Mouse (Mus musculus) macrophage (primary cell): ENCODE results near the gene Vpreb2. TPM values are rescaled to one million over a fixed set of nuclear protein-coding genes. Genes with fewer than 3 reads are reported as not detected.
"Not testable (repeated sequence)": the region's sequence is repeated elsewhere in the genome, so short reads cannot be mapped to it uniquely, and the experiment has no call there.

ENCODE experiments used
- H3K27ac ChIP-seq: fragments of 350-480 bp; formaldehyde crosslinking; 2 replicates; pipeline ENCODE4 v1.9.0; 2021
- H3K36me3 ChIP-seq: fragments of 350-480 bp; formaldehyde crosslinking; 2 replicates; pipeline ENCODE4 v1.9.0; 2021; ENCODE audit errors: inconsistent target
- H3K4me3 ChIP-seq: fragments of 350-480 bp; formaldehyde crosslinking; 2 replicates; pipeline ENCODE4 v1.9.0; 2021; ENCODE audit errors: inconsistent target
- H3K79me2 ChIP-seq: fragments of 350-480 bp; formaldehyde crosslinking; 2 replicates; pipeline ENCODE4 v1.9.0; 2021; ENCODE audit errors: inconsistent target
- WGBS: methylation state at CpG from one replicate; pipeline ENCODE4 v1.1.7; 2026; ENCODE audit warnings: inconsistent platforms; ENCODE audit not compliant: missing documents; 5-methylcytosine and 5-hydroxymethylcytosine counted together
- polyA plus RNA-seq: library from polyadenylated mRNA; stranded (reverse); fragments of 250-400 nt; gene quantifications from 3 replicates; pipeline ENCODE4 v1.2.4, GENCODE M21; 2018; ENCODE audit warnings: inconsistent platforms

Vpreb2 gene
- polyA plus RNA-seq, 1 experiment from 2014 or later = not detected

GRCm38 (mm10) chr16:17962091-17962490, 18.1 kb upstream of the Vpreb2 start:
- no peaks in the 10 kb centered on the region for H3K79me2 ChIP-seq
- no peak overlapping the region for H3K27ac ChIP-seq
- WGBS = 87% methylated on average over 7 of the region's 7 CpGs
- no peak overlapping the region for H3K4me3 ChIP-seq
- no peaks in the 10 kb centered on the region for H3K36me3 ChIP-seq

- Histone ChIP-seq H3K27ac (no peak overlapping the region), H3K79me2 (no peaks in the 10 kb centered on the region), H3K4me3 (no peak overlapping the region), H3K36me3 (no peaks in the 10 kb centered on the region)
- WGBS = 78% methylated on average over 5 of the region's 5 CpGs
These were observed 8.4 kb upstream of the Vpreb2 start for GRCm38 (mm10) chr16:17971853-17972252.

DNA sequence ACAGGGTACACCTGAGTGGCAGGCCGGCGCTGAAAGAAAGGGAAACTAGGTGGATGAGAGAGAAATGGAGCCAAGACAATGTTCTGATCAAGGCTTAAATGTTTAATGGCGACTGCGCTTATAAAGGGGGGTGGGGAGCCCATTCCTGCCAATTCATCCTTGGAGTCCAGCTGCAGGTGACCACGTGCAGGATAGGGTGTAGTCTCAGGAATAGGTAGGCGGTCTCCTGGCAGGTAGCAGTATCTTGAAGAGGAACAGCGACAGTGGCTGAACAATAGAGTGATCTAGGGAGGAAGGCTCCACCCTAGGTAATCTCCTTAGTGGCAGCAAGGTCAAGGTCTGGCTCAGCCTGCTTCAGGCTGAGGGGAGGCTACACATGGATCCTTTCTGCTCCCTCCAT, 2.4 kb upstream of the Vpreb2 start:
- H3K27ac ChIP-seq, H3K36me3 ChIP-seq, H3K4me3 ChIP-seq, H3K79me2 ChIP-seq: not testable (repeated sequence)
- WGBS = 86% methylated on average over 7 of the region's 7 CpGs

GRCm38 (mm10) chr16:17983201-17983600, 3.0 kb downstream of the Vpreb2 start:
- 93% methylated on average over 2 of the region's 2 CpGs for WGBS
- Histone ChIP-seq H3K4me3 (no peak overlapping the region), H3K27ac (no peak overlapping the region), H3K79me2 (no peaks in the 10 kb centered on the region), H3K36me3 (no peaks in the 10 kb centered on the region)

DNA sequence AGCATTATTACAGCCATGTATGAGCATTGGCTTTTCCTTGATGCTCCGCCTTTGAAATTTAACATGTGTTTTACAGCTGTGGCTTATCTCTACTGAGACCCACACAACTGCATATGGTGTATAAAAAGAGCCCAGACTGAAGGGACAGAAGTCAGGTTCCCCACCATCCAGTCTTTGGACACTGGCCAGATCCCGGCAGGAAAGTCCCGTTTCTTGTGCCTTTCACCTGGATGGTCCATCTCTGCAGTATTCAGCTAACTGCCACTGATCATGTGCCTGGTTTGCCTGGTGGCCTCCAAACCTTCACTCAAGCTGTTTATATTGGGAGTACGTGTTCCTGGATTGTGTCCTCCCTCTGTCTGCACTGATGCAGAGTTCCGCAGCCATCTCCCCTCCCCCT, 4.0 kb downstream of the Vpreb2 start:
- Histone ChIP-seq H3K79me2 (no peaks in the 10 kb centered on the region), H3K27ac (no peak overlapping the region), H3K4me3 (no peak overlapping the region), H3K36me3 (no peaks in the 10 kb centered on the region)
- 60% methylated on average over 5 of the region's 5 CpGs for WGBS

DNA sequence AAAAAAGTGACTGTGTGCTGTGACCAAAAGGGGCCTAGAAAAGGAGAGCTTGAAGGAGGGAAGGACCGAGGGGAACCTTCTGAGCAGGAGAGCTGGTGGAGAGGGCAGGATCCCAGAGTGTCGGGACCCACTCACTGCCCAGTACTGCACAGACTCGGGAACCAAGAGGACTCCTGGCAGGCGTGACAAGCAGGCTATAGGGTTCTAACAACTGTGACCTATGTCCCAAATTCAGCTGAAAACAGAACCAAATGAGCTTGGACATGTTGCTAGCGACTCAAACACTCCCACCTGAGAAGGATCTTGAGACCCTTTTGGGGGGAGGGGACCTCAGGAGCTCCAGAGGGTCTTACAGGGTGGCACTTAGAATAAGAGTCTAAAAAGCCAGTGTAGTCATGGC, 4.8 kb downstream of the Vpreb2 start:
- 59% methylated on average over 5 of the region's 5 CpGs for WGBS
- Histone ChIP-seq H3K27ac (no peak overlapping the region), H3K4me3 (no peak overlapping the region), H3K79me2 (no peaks in the 10 kb centered on the region), H3K36me3 (no peaks in the 10 kb centered on the region)

DNA sequence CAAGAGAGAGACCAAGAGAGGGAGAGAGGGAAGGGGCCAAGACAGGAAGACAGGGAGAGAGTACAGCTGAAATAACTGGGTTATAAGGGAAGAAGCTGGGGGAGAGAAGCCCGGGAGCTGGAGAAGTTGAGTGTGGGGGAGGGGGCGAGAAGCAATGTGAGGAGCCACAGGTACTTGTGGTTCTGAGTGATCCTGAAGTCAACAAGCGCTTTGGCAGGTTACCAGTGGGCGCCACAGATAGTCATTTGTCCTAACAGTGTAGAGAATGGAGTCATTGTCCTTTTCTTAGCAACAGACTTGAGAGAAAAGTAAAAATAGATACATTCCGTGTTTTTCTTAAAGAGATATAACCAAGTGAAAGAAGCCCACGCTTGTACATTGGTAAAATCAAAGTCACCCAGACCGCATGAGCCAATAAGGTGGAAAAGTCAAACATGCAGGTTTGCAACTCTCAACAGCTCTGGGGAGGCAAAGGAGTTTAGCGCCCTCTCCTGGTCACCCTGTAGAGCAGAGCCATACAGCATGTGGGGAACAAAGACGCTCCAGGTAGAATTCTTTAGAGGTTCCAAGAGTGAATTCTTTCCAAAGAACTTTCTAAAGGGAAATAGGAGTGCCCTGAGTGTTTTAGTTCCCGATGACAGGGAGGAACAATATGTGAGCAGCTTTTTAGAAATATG, 6.4 kb downstream of the Vpreb2 start:
- no peaks in the 10 kb centered on the region for H3K36me3 ChIP-seq
- no peak overlapping the region for H3K4me3 ChIP-seq
- H3K27ac ChIP-seq = no peak overlapping the region
- no peaks in the 10 kb centered on the region for H3K79me2 ChIP-seq
- WGBS = 30% methylated on average over 10 of the region's 10 CpGs

DNA sequence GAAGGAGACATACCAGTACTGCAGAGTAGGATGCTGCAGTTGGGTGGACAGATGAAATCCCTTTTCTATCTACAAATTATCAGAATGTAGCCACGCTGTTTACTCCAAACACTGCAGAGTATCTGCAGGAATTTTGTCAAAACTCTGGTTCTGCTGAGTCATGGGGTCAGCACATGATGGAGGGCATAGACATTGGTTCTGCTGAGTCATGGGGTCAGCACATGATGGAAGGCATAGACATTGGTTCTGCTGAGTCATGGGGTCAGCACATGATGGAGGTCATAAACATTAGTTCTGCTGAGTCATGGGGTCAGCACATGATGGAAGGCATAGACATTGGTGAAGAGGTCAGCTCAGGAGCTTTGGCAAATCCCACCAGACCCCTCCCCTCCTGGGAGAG, 7.5 kb downstream of the Vpreb2 start:
- WGBS = 93% methylated on average over 1 of the region's 1 CpGs
- H3K27ac ChIP-seq = no peak overlapping the region
- H3K36me3 ChIP-seq = no peaks in the 10 kb centered on the region
- no peaks in the 10 kb centered on the region for H3K79me2 ChIP-seq
- no peak overlapping the region for H3K4me3 ChIP-seq

GRCm38 (mm10) chr16:17992321-17992720, 12.1 kb downstream of the Vpreb2 start:
- WGBS = 91% methylated on average over 11 of the region's 16 CpGs
- H3K4me3 ChIP-seq, H3K27ac ChIP-seq, H3K36me3 ChIP-seq, H3K79me2 ChIP-seq: not testable (repeated sequence)

GRCm38 (mm10) chr16:17999668-18000067, 19.4 kb downstream of the Vpreb2 start:
- Histone ChIP-seq H3K36me3 (no peaks in the 10 kb centered on the region), H3K4me3 (no peak overlapping the region), H3K79me2 (no peaks in the 10 kb centered on the region), H3K27ac (no peak overlapping the region)
- WGBS = 90% methylated on average over 5 of the region's 5 CpGs

DNA sequence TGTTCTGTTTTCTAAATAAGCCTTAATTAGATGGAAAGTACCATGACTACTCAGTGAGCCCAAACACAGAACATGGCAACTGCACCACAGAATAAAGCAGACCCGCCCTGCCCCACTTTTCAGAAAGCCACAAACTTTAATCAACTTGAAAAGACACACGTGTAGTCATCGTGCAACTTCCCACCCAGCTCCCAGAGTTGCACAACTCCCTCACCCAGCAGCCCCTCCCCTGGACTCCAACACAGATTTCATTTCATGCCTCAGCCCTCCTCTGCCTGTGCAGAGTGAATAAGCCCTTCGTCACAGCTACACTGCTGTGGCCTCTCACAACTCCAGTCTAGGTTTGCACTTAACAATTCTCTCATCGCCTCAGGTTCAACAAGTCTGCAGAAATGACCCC, 24.4 kb downstream of the Vpreb2 start:
- H3K4me3 ChIP-seq = no peak overlapping the region
- 28% methylated on average over 5 of the region's 5 CpGs for WGBS

GRCm38 (mm10) chr16:18007083-18007482, 26.9 kb downstream of the Vpreb2 start:
- no peak overlapping the region for H3K27ac ChIP-seq
- 56% methylated on average over 4 of the region's 4 CpGs for WGBS
- H3K4me3 ChIP-seq = no peak overlapping the region
- no peaks in the 10 kb centered on the region for H3K79me2 ChIP-seq
- no peaks in the 10 kb centered on the region for H3K36me3 ChIP-seq

More for the DNA sequence above, 24.4 kb downstream of the Vpreb2 start:
- Histone ChIP-seq H3K36me3 (no peaks in the 10 kb centered on the region), H3K27ac (no peak overlapping the region), H3K79me2 (no peaks in the 10 kb centered on the region)

GRCm38 (mm10) chr16:18011101-18011500, 30.9 kb downstream of the Vpreb2 start:
- H3K79me2 ChIP-seq = no peaks in the 10 kb centered on the region
- H3K27ac ChIP-seq = no peak overlapping the region
- 91% methylated on average over 2 of the region's 6 CpGs for WGBS

GRCm38 (mm10) chr16:18016482-18016881, 36.3 kb downstream of the Vpreb2 start:
- 80% methylated on average over 1 of the region's 4 CpGs for WGBS

More at GRCm38 (mm10) chr16:18011101-18011500, 30.9 kb downstream of the Vpreb2 start:
- no peaks in the 10 kb centered on the region for H3K36me3 ChIP-seq
- H3K4me3 ChIP-seq = no peak overlapping the region

GRCm38 (mm10) chr16:18022780-18023557, 42.7 kb downstream of the Vpreb2 start:
- Histone ChIP-seq H3K27ac (no peak overlapping the region), H3K36me3 (no peaks in the 10 kb centered on the region), H3K4me3 (no peak overlapping the region), H3K79me2 (no peaks in the 10 kb centered on the region)
- WGBS = 87% methylated on average over 8 of the region's 8 CpGs

More at GRCm38 (mm10) chr16:18016482-18016881, 36.3 kb downstream of the Vpreb2 start:
- not testable (repeated sequence) for H3K27ac ChIP-seq, H3K79me2 ChIP-seq, H3K4me3 ChIP-seq, H3K36me3 ChIP-seq
